Mouse (Mus musculus) lung, postnatal 0 days (tissue): ENCODE results near the gene Gm45837.

ENCODE experiments used
- CTCF ChIP-seq: IDR thresholded peaks from 2 replicates; pipeline ENCODE4 v1.5.1; 2016; ENCODE audit warnings: antibody characterized with exemption, mild to moderate bottlenecking
- EP300 ChIP-seq: IDR thresholded peaks from 2 replicates; pipeline ENCODE4 v1.6.1; 2016; ENCODE audit warnings: antibody characterized with exemption, mild to moderate bottlenecking, control low read depth

GRCm38 (mm10) chr7:101516460-101516859 lies 105.8 kb downstream of the Gm45837 start:
- no peak for TF ChIP-seq EP300
- TF ChIP-seq CTCF: no peak
